Mouse (Mus musculus) right cerebral cortex, postnatal 25 days (tissue): Measurements from ENCODE around the gene Tigd3.
A peak's percentile ranks its signal among the peaks of the same experiment; 100 is the strongest.

Experiments
- DNase-seq: peaks from one replicate; pipeline ENCODE4 v3.0.0; 2022

The Tigd3 gene

DNA sequence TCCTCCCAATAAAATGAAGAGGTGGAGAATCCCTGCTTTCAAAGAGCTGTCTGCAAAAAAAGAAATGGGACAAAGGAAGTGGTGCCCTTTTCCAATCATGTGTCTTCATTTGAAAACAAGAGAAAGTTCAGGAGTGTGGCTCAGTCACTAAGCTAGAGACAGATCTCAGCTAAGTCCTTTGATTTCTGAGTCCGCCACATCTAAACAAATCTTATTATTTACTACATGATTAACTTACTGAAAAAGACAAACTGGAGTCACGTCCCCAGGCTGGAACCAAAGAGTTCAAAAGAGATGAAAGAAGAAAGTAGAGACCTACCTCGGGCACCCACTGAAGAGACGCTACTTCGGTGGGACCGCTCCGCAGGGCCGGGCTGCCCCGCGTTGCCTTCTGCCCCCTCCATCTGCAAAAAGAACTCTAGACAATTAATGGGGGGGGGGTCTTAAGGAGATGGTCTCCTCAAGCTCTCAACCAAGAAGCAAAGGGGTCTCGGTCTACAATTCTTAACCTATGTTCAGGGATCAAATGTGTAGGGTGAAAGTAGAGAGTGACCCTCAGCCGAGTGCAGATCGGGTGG is 19.5 kb downstream of the Tigd3 start:
- DNase-seq: no peak

DNA sequence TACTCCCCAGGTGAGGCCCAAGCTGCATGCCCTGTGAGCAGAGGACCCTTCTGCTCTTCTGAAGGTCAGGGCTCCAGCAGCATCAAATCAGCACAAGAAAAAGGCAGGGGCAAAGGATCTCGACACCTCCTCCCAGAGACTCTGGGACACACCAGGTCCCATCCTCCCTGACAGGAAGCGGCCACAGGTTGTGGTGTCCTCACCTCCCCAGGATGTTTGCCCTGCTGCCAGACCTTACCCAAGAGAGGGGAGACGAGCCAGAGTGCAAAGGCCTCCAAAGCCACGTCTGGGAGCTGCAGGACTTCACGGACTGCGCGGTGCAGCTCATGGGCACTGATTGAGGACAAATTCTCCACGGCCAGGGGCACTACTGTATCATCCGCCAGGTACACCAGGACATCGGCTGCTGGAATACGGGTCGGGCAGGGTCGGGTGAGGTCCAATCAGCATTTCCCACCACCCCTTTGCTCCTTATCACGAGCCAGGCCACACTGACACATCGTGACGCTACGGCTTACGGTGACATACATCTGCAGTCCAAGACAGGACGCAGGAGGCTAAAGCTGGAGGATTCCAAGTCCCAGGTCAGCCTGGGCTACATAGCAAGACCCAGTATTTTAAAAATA is 20.9 kb downstream of the Tigd3 start:
- DNase-seq: no peak

DNA sequence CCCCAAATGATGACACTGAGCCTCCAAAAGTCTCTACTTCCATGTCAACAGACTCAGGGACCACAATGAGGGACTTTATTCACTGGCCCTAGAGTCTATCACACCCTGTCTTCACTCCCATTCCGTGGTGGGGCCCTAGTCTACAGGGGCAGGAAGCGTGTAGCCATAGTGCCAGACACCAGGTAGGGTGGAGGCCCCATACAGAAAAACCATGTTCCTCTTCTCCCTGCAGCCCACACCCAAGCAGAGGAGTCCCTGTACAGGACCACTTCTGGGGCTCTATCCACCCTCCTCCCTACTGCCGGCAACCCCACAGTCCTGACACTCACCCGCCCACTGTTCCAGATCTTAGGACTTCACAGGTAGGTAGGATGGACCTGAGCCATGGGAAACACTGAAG is 21.4 kb downstream of the Tigd3 start:
- no peak for DNase-seq

DNA sequence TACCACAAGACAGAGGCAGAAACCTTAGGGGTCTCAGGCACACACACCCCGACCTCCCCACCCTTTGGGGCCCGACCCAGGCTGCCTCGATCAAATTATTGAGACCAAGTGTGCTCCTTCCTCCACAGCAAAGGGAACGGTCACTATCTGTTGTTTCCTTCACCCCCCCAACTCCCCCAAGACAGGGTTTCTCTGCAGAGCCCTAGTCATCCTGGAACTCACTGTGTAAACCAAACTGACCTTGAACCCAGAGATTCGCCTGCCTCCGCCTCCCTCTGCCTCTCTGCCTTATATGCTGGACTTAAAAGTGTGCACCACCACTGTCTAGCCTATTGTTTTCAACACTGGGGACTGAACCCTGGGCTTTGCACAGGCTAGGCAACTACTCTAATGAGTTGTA is 22.3 kb downstream of the Tigd3 start:
- no peak for DNase-seq

DNA sequence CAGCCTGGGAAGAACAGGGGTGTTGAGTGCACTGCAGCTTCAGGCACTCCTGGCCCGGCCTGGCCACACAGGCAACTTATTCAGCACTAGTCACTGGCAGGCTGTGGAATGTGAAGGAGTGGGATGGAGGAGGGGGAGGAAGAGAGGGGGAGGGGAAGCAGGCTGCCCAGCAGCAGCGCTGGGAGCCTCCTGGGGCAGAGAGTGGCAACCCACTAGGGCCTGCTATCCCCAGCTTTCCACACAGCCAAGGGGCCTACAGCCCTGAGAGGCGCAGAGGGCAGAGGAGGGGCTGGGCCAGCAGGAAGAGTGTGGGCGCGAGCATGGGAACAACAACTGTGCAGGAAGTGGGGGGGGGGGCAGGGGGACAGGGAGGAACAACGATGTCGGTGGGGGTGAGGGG is 22.7 kb downstream of the Tigd3 start:
- no peak for DNase-seq

DNA sequence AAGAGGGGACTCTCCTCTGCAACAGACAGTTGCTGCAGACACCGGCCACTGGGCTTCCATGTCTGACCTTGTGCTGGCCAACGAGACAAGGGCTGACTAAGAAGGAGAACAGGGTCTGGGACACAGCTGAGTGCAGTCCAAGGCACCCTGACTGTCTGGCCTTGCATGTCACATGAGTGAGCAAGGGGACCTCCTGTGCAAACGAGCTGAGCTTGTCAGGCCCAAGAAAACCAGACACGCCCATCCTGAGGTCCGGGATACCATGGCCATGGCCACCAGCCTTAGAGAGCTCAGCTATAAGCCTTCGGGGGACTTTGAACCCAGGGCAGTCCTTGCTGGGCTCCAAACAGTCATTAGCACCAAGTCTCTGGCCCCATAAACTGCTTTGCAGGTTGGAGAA is 25.9 kb downstream of the Tigd3 start:
- DNase-seq: no peak

DNA sequence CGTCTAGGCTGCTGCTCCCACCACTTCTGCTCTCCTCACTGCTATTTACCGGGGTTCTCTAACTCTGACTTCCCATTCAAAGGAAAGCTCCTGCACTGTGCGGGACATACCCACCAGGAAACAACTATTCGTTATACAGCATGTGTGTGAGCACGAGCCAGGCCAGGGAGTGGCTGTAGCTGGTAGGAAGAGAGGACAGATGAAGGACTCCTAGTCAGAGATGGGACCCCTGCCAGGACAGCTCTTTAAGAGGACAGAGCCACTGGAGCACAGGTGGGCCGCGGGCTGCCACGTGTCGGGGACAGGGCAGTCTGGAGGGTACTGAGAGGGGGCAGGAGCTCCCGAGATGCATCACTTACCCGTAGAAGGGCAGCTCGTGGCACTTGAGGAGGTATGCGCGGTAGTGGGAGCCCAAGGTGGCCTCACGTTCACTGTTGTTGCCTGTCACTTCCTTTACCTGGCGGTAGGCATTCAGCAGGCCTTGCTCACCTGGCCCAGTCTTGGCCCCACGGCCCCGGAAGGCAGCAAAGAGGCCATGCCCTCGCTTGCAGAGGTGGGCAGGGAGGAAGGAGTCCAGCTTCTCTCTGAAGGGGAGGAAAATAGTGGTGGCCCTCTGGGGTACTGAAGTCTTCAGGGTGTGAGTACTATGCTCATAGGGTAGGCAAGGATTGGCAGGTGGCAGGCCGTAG is 29.1 kb downstream of the Tigd3 start:
- DNase-seq: no peak

DNA sequence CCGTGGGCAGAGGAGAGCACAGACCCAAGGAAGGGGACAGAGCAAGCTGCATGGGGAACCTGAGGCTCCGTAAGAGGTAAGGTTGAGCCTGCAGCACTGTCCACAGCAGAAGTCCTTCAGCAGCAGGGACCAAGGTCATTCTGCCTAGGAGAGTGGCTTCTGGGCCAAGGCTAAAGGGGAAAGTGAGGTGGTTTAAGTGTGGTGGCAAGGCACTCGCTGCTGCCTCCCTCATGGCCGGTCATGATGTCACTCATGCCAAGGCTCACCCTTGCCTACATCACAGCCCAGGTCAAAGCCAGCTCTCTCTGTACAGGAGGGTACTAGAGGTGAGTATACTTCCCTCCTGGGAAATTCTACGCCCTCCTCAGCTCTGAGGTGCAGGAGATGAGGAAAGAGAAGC is 30.2 kb downstream of the Tigd3 start:
- no peak for DNase-seq

DNA sequence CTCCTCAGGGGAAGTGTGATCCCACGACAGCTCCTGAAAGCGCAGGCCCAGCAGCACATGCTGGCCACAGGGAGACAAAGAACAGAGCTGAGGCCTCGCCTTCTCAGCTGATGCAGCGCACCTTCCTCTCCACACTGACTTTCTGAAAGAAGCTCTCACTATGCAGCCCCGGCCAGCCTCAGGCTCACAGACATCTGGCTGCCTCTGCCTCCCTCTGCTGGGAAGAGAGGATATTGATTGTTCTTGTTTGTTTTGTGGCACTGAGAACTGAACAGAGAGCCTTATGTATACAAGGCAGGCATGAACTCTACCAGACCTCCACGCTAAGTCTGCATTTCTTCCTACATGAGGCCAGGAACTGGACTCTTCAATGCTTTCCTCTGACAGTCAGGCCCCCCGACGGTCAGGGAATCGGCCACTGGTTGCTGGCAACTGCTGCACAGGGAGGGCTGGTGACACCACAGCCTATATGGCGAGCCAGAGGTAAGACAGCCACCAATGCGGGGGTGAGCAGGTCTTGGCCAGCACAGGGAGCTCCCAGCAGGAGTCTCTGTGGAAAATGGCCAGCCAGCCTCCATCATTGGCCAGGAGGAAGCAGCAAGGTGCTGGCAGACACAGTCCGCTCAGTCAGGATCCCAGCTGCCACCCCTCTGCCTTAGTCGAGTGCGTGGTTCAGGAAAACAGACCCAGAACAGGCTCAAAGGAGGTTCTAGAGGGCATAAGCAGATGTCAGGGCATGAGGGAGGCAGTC is 31.4 kb downstream of the Tigd3 start:
- no peak for DNase-seq

DNA sequence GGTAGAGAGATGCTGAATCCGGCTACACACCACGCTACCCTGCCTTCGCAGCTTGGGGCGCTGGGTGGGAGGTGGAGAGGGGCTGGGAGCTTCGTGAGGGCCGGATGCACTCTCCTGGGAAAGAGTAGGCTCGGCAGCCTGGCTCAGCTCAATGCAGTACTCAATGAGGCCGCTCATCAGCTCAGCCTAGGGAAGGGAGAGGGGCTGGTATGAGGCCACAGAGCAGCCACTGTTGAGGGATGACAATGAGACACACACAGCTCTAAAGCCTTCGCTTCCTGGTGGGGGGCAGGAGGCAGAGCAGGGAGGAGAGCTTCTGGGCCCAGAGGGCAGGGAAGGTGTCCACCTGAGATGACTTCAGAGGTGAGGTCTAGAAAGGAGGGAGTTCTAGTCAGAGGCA is 37.3 kb downstream of the Tigd3 start:
- no peak for DNase-seq

DNA sequence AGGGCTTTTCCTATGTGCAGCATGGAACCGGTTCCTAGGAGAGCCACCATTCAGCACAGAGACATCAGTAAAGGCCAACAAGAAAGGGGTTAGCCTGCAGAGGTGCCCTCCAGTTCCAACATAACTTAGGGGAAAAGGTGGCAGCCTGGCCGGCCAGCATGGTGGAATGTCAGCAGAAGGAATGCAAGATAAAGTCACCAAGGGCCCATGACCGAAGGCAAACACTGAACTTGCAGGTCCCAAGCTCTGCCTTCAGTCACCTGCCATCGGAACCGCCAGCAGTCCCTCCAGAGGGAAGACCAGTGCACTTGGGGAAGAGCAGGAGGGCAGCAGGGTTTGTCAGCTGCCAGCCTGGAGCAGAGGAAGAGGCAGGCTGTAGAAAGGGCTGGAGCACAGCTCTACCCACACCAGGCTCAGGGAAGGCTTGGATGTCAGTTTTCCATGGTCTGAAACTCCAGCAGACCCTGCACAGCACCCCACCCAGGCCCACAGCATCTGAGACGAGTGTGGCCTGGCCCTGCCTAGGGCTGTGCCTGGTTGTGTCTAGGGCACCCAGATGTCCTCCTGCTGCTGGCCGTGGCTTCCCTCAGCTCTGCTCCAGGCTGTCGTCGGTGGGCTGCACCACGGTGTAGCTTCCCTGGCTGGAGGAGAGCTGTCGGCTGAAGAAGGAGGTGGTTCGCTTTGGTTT is 41.8 kb downstream of the Tigd3 start:
- DNase-seq: no peak

DNA sequence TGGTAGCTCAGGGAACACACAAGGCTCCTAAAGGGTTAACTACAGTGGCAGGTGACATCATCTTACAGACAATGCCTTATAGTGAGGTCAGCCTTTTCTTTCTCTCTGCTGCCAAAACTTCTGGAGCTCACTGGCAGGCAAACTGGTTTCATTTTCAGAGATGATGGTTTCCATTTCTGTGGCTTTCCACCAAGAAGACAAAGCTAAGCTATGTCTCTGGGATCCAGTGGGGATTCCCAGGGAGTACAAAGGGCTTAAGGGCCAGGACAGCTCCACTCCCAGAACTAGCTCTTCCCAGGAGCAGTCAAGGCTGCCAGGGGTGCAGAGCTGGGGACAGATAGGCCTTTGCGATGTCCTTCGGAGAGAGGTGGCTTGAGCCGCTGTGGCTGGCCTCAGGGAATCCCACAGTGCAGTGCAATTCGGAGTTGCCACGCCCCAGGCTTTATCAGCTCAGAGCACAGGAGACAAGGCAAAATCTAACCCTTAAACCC is 42.4 kb downstream of the Tigd3 start:
- DNase-seq: no peak

DNA sequence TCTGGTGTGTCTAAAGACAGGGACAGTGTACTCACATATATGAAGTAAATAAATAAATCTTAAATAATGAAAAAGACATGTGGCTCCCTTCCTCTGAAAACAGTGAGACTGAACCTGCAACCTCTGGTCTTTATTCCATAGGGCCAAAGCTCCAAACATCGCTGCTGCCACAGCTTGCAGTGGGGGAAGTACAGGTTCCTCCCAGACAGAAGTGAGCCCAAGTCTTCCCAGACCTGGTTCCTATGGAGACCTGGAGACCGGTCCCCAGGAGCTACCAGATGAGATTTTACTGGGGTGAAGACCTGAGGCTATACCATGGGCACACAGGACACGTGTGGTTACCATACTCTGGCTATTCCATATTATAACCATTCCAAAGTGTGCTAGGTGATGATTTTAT is 43.1 kb downstream of the Tigd3 start:
- no peak for DNase-seq

DNA sequence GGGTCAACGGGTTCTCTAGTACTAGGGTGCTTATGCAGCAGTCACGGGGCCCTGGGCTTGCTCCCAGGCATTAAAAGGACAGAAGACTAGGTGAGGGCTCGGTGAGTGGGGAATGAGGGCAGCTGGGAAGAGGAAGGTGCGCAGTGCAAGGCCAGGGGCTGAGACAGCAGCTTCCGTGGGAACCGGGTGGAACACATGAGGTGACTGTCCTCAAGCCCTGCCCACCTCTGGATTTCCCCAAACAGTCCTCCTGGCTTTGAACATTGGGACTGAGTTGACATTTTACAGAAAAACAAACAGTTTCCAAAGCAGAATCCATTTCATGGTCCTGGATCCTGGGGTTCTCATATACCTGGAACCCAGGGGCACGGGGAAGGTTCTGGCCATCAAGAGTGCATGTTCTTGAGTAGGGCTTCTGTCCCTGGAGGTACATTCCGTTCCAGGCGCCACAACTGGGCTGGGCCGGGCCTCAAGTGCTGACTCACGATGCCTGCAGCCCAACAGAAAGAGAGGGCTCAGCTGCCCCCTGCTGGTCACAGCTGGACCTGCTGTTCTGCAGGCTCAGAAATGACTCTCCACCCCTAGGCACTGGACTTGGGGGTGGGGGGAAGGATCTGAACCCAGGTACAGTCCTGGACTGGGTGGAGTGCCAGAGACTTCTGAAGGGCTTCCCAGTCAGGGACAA is 44.0 kb downstream of the Tigd3 start:
- DNase-seq: peak; percentile 90

DNA sequence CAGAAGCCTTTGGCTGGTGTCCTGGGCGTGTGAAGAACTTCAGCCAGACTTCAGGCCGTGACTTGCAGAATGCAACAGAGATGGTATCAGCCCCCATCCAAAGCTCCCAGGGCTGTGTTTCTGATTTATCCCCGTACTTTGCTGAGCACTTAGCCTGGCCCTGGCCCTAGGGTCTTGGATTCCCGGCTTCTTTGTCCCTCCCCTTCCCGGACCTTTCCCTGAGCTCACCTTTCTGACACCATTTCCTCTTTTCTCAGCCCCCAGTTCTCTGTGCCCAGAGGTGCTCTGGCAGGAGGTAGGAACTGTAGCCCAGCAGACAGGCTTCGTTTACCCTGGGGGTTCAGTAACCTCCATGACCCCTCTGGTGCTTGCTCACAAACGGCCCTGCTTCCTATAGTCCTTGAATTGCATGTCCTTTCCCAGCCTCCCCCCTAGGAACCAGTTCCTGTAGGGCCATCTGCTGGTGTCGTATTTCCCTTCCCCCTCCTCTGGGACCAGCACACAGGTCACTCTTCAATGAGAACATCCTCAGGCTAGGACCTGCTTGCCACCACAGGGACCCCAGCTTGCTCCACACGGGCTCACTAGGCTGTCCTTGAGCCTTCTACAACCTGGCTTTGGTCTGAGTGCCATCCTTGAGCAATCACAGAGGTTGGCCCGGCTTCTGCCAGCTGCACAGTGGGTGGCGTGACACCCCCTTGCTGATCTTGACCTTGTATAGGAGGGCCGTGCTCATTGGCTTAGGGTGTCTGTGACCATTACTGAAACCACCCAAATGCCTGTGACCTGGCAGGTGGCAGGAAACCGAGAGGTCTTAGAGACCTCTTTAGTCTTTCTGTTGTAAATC is 44.9 kb downstream of the Tigd3 start:
- no peak for DNase-seq

DNA sequence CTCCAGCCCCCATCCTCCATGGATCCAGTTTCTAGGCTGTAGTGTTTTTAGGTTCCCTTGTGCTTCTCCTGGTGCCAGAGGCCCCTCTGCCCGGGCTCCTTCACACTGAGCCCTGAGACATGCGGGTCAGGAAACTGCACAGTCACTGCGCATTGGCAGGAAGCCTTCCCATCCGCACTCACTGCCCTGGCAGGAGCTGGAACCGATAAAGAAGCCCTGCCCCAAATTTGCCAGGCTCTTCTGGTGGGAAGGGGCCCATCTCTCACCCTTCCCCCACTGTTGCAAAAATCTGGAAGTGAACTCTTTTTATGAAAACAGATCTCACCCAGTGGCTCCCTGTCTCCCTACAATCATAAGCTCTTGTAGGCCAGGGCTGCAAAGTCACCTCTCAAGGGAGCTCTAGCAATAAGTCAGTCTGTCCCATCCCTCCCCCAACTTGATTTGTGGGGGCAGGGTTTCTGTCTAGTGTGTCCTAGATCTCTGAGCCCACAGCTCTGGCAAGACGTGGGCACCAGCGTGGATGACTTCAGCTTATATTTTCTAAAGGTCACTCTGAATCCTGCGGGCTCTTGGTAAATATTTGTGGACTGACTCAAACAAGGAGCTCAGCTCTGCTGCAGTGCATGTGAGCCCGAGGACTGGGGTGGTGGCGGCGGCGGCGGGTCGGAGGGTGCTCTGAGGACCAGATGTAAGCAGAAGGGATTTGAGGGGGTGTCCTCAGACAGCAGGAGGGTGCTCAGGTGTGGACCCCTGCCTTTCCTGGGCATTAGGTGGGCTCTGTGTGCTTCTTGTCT is 45.7 kb downstream of the Tigd3 start:
- DNase-seq: no peak

DNA sequence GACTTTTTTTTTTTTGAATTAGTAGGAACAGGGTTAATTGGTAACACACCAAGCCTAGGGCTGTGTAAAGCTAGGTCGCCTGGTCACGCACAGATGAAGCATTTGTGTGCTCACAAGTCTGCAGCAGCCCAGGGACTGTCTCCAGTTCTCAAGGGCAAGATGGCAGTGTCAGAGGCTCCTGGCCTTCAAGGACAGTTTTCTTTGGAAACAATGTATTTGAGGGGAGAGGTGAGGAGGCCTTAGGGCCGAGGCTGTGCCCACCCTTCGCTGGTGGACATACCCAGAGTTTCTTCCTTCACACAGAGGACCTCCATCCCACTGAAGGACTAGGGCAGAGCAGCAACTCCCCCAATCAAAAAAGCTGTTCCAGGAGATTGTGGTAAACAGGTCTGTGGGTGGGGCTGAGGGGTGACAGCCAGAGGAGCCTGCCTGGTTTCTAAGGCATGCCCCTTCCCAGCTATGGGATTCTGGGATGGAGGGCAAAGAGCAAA is 46.6 kb downstream of the Tigd3 start:
- no peak for DNase-seq

DNA sequence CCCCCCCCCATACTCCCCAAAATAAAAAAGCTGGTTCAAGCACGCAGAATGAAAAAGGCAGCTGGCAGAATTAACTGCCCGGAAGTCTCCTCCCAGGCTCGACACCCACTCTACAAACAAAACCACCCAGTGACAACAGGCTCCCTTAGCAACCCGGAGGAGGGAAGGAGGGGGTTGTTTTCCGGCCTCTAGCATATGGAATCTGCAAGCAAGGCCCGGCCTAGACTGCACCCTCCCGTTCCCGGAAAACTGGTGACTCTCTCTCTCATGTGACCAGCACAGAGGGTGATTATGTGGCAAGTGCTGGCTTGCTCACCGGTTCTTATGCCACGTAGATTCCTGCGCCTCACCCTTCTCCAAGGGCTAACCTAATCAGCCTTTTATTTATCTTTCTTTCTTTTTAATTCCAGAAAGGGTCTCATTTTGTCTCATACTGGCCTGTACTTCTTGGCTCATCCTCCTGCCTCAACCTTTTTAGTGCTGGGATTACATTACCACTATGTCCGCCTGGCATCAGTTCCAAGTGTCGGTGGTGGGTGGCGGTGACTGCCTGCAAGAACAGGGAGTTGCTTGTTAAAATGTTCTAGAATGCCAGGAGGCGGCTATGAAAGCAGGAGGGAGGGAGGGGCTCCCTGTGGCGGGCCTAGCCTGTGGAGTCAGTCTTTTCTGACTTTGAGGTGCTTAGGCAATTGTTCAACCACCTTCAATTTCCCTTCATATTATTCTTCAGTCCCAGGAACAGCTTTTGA is 47.2 kb downstream of the Tigd3 start:
- DNase-seq: peak; percentile 87

DNA sequence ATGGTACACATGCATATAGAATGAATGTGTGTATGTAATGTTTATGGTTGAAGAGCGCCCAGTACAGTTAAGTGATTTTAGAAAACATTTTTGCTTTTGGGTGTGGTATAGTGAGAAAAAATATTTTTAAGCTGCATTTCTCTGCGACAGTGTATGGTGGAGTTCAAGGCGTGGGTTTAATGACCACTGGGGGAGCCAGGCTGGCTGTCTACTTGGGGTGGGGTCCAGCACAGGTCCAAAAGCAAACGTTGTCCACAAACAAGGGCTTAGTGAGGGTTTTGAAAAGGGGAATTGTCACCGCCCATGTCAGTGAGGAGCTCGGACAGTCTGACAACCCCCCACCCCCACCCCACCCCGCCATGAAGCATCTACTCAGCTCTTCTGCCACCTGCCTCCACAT is 47.8 kb downstream of the Tigd3 start:
- peak; percentile 56 for DNase-seq
